Mouse (Mus musculus): ENCODE results near the gene Gpx2. TPM values are rescaled to one million over a fixed set of nuclear protein-coding genes. Genes with fewer than 3 reads are reported as not detected.

Gpx2 gene
- not detected for total RNA-seq (2022)

GRCm38 (mm10) chr12:76795350-76795749 lies at the start of gene Gpx2:
Gene Gpx2 (minus strand): TSS chr12:76795554.
- DNase-seq (ENCODE audit: low spot score), result no peak

DNA sequence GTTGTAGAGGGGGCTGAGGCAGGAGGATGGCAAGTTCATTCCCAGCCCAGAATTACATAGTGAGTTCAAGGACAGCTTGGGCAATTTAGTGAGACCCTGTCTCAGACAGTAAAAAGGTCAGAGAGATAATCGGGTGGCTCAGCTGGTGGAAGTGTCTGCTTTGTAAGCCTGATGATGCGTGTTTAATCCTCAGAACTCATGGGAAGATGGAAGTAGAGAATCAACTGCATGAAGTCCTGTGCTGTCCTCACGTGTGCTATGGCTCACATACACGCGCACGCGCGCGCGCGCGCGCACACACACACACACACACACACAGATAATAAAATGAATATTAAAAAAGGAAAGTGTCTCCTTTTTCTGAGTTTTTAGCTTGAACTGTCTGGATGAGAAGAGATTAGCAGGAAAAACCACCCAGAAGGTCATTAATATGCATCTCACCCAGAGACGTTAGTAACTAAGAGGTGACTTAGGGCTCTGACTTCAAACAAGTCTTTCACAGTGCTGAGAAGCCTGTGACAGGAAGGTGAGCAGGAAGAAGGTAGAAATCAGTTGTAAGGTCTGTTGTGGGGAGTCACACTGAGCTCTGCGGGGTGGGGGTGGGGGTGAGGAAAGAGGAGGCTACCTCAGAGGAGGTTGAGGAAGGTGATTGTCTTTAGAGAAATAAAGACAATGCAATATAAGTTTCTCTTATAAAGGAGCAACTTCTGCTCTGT lies 49.1 kb upstream of the Gpx2 start:
- DNase-seq (ENCODE audit: low spot score), result no peak

- no peak for DNase-seq (ENCODE audit: low spot score)
Measured at GRCm38 (mm10) chr12:76840081-76840480, 44.7 kb upstream of the Gpx2 start.

DNA sequence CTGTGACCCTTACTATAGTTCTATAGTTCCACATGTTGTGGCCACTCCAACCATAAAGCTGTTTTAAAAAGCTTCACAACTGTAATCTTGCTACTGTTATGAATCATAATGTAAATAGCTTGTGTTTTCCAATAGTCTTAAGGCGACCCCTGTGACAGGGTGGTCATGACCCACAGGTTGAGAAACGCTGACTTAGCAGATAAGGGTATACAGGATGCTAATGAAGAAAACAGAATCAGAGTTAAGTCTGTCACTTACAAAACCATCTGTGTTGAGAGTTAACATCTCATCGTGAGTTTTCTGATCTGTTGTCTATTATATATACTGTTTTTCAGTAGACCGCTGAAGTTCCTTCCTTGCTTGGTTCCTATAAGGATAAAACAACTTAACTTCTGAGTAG lies 43.9 kb upstream of the Gpx2 start:
- DNase-seq (ENCODE audit: low spot score), result no peak

- no peak for DNase-seq (ENCODE audit: low spot score)
Measured at GRCm38 (mm10) chr12:76837844-76838650, 42.7 kb upstream of the Gpx2 start.

- DNase-seq (ENCODE audit: low spot score), result peak; percentile 96
Measured at GRCm38 (mm10) chr12:76837101-76837843, 41.9 kb upstream of the Gpx2 start.

- peak; percentile 15 for DNase-seq (ENCODE audit: low spot score)
Measured at GRCm38 (mm10) chr12:76832704-76833103, 37.4 kb upstream of the Gpx2 start.

- DNase-seq (ENCODE audit: low spot score), result no peak
Measured at GRCm38 (mm10) chr12:76825283-76825682, 29.9 kb upstream of the Gpx2 start.

- DNase-seq (ENCODE audit: low spot score), result no peak
Measured at GRCm38 (mm10) chr12:76822651-76823041, 27.3 kb upstream of the Gpx2 start, which contains the start of gene Rab15. Gene Rab15 (minus strand): TSS chr12:76822908.

- DNase-seq (ENCODE audit: low spot score), result no peak
Measured at GRCm38 (mm10) chr12:76822002-76822650, 26.8 kb upstream of the Gpx2 start.

- DNase-seq (ENCODE audit: low spot score), result no peak
Measured at GRCm38 (mm10) chr12:76820615-76821014, 25.3 kb upstream of the Gpx2 start.

DNA sequence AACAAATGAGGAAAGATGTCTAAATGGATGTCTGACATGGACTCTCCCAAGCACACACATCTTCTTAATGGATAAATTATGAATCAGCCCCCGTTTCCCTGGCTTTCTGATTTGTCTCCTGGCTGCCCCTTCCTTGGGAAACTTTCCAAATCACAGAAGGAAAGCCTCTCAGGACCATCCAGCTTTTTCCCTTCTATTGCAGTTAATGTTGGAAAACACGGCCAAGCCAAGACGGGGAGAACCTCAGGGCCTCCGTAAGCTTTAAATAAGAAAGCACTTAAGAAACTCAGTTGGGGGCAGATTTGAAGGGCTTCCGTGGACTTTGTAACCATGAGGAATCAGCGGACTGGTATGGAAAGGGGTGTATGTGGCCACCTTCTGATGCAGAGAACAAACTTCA lies 24.5 kb upstream of the Gpx2 start:
- DNase-seq (ENCODE audit: low spot score), result no peak

DNA sequence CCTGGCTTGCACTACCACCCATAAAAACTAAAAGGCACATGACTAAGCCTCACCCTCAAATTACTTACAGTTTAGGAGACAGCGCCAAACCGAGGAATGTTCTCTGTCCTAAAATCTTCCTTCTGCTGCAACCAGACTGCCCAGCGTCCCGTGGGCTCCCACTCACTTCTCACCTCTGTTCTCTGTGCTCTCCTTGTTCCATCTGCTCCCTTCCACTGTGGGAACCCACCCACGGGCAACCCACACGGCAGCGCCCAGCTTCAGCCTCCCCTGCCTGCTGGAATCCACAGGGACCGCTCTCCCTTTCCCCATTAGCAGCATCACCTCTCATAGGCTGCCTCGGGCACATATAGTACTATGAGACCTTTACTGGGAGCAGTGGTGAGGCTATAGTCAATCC lies 23.6 kb upstream of the Gpx2 start:
- no peak for DNase-seq (ENCODE audit: low spot score)

DNA sequence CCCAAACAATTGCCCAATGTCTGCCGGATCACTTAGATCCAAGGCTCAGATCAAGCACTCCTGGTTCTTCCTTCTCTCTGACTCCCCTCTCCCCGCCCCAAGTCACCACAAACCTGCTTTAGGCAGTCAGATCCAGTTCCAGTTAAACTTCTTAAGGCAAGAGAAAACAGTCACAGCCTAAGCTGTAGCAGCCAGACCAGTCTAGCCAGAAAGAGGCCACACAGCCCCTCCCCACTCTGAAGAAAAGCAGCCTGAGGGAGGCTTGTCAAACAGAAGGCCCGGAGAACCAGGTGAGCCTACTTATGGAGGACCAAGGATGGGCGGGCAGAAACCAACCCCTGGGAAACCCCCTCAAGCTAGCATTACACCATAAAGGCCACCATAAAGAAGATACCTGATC lies 22.8 kb upstream of the Gpx2 start:
- no peak for DNase-seq (ENCODE audit: low spot score)

DNA sequence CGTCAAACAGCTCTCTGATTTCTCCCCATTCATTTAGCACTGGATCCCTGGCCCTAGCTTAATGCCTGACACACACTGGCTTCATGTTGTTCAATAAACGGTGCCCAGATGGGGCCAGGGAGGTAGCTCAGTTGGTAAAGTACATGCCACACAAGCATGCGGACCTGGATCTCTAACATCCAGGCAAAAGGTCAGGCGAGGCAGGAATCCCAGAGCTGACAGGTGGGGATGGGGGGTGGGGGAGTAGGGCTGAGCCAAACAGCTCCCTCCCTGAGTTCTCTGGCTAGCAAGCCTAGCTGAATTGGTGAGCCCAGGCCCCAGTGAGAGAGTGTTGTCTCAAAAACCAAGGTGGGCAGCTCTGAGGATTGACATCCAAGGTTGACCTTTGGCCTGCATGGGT lies 21.8 kb upstream of the Gpx2 start:
- DNase-seq (ENCODE audit: low spot score), result no peak

DNA sequence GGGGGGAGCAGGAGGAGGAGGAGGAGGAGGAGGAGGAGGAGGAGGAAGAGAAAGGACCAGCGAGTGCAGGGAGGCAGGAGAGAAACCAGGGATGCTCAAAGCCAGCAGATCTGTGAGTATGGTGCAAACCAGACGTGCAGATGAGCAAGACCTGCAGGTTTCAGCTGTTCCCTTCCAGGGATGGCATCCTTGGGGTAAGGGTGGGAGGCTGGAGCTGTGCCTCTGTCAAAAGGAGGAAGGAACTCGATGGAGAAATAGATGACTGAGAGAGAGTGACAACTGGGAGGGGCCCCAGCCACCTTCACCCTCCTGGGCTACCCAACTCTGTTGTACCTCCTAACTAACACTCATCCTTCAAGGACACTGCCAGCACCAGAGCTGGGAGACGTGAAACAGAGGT lies 21.4 kb upstream of the Gpx2 start:
- DNase-seq (ENCODE audit: low spot score), result no peak

DNA sequence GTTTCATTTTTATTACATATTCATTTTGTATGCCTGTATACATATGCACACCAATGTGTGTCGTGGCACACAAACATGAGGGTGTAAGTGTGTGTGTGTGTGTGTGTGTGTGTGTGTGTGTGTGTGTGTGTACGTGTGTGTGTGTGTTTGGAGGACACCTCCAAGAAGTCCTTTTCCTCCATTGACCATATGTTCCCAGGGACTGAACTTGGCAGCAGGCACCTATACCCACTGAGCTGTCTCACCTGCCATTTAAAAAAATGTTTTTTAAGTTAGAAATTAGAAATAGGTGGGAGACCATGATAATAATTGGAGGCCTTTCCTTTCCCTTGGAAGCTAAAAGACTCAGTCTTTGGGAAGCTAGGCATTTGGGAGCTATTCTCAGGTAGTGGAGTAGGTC lies 18.8 kb upstream of the Gpx2 start:
- DNase-seq (ENCODE audit: low spot score), result no peak

GRCm38 (mm10) chr12:76813543-76813942 lies 18.2 kb upstream of the Gpx2 start:
- no peak for DNase-seq (ENCODE audit: low spot score)

- no peak for DNase-seq (ENCODE audit: low spot score)
Measured at GRCm38 (mm10) chr12:76811006-76811405, 15.7 kb upstream of the Gpx2 start.

- DNase-seq (ENCODE audit: low spot score), result no peak
Measured at GRCm38 (mm10) chr12:76810491-76810890, 15.1 kb upstream of the Gpx2 start.

- DNase-seq (ENCODE audit: low spot score), result no peak
Measured at GRCm38 (mm10) chr12:76807796-76808195, 12.4 kb upstream of the Gpx2 start.

All from heart, adult 8-10 months (tissue).